Mouse (Mus musculus): Measurements from ENCODE around the gene Aspg.

Aspg gene

GRCm38 (mm10) chr12:112112686-112113396, 6.4 kb downstream of the Aspg start:
- no peak for DNase-seq (ENCODE audit: extremely low read depth, low read depth, low spot score)

GRCm38 (mm10) chr12:112113710-112114109, 7.2 kb downstream of the Aspg start:
- DNase-seq (ENCODE audit: extremely low read depth, low read depth, low spot score), result no peak

- DNase-seq (ENCODE audit: extremely low read depth, low read depth, low spot score), result no peak
Observed at GRCm38 (mm10) chr12:112117006-112117405, 10.5 kb downstream of the Aspg start.

GRCm38 (mm10) chr12:112117649-112118048, 11.2 kb downstream of the Aspg start:
- no peak for DNase-seq (ENCODE audit: extremely low read depth, low read depth, low spot score)

GRCm38 (mm10) chr12:112121188-112121587, 14.7 kb downstream of the Aspg start:
- DNase-seq (ENCODE audit: extremely low read depth, low read depth, low spot score), result no peak

- no peak for DNase-seq (ENCODE audit: extremely low read depth, low read depth, low spot score)
Observed at GRCm38 (mm10) chr12:112125903-112126302, 19.4 kb downstream of the Aspg start.

- no peak for DNase-seq (ENCODE audit: extremely low read depth, low read depth, low spot score)
Observed at GRCm38 (mm10) chr12:112126931-112127635, 20.6 kb downstream of the Aspg start.

- peak; percentile 82 for DNase-seq (ENCODE audit: extremely low read depth, low read depth, low spot score)
Observed at GRCm38 (mm10) chr12:112128526-112128925, 22.0 kb downstream of the Aspg start.

- no peak for DNase-seq (ENCODE audit: extremely low read depth, low read depth, low spot score)
Observed at GRCm38 (mm10) chr12:112129300-112129856, 22.9 kb downstream of the Aspg start.

- DNase-seq (ENCODE audit: extremely low read depth, low read depth, low spot score), result no peak
Observed at GRCm38 (mm10) chr12:112130161-112130860, 23.8 kb downstream of the Aspg start.

GRCm38 (mm10) chr12:112130957-112131356, 24.5 kb downstream of the Aspg start:
- no peak for DNase-seq (ENCODE audit: extremely low read depth, low read depth, low spot score)

GRCm38 (mm10) chr12:112140231-112140630, 33.8 kb downstream of the Aspg start:
- no peak for DNase-seq (ENCODE audit: extremely low read depth, low read depth, low spot score)

- no peak for DNase-seq (ENCODE audit: extremely low read depth, low read depth, low spot score)
Observed at GRCm38 (mm10) chr12:112140745-112141144, 34.3 kb downstream of the Aspg start.

- DNase-seq (ENCODE audit: extremely low read depth, low read depth, low spot score), result no peak
Observed at GRCm38 (mm10) chr12:112141300-112141699, 34.8 kb downstream of the Aspg start.

- DNase-seq (ENCODE audit: extremely low read depth, low read depth, low spot score), result no peak
Observed at GRCm38 (mm10) chr12:112143116-112143832, 36.8 kb downstream of the Aspg start.

GRCm38 (mm10) chr12:112143833-112144201, 37.3 kb downstream of the Aspg start:
- DNase-seq (ENCODE audit: extremely low read depth, low read depth, low spot score), result no peak

GRCm38 (mm10) chr12:112144377-112145115, 38.1 kb downstream of the Aspg start:
- no peak for DNase-seq (ENCODE audit: extremely low read depth, low read depth, low spot score)

- DNase-seq (ENCODE audit: extremely low read depth, low read depth, low spot score), result no peak
Observed at GRCm38 (mm10) chr12:112145211-112145874, 38.9 kb downstream of the Aspg start.

- DNase-seq (ENCODE audit: extremely low read depth, low read depth, low spot score), result no peak
Observed at GRCm38 (mm10) chr12:112145875-112146651, 39.6 kb downstream of the Aspg start, which contains the start of gene Kif26a. Gene Kif26a, plus strand, starts transcription at chr12:112146208.
